Mouse (Mus musculus) neural tube, embryonic 10.5 days (tissue): ENCODE measurements around the gene Tmem256.
A peak's percentile ranks its signal among the peaks of the same experiment; 100 is the strongest.

Experiments used
- DNase-seq: peaks from one replicate; pipeline ENCODE4 v3.0.0-alpha.2; 2017; ENCODE audit warnings: low spot score; ENCODE audit errors: extremely low spot score

Gene Tmem256

GRCm38 (mm10) chr11:69837952-69838713 lies at the start of gene Tmem256:
TSS of gene Tmem256 (plus strand) at chr11:69838514.
- peak; percentile 95 for DNase-seq

GRCm38 (mm10) chr11:69789431-69789830 lies 48.9 kb upstream of the Tmem256 start:
- DNase-seq, result no peak

GRCm38 (mm10) chr11:69791420-69791819 lies 46.9 kb upstream of the Tmem256 start:
- no peak for DNase-seq

DNA sequence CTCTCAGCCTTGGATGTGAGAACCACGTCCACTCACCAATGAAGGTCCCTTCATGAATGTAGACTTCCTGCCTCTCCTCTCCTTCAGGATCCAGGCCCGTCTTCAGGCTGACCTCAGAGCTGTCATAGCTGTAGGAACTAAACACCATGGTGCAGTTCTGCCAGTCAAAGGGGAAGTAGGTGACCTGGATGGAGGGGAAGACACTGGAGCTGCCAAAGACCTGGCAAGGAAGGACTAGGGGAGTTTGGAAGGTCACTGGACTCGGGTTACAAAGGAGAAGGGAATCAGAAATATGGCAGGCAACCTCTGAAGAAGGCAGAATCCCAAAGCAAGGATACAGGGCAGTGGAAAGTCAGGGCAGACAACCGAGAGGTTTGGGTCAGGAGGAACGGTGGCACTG lies 44.9 kb upstream of the Tmem256 start:
- no peak for DNase-seq

GRCm38 (mm10) chr11:69795168-69795982 lies 42.9 kb upstream of the Tmem256 start, which contains the start of gene Chrnb1:
TSS of gene Chrnb1 (minus strand) at chr11:69795943.
- DNase-seq, result peak; percentile 85

- no peak for DNase-seq
Observed at GRCm38 (mm10) chr11:69795983-69796435, 42.3 kb upstream of the Tmem256 start.

- no peak for DNase-seq
Observed at GRCm38 (mm10) chr11:69797924-69798323, 40.4 kb upstream of the Tmem256 start.

GRCm38 (mm10) chr11:69799394-69800137 lies 38.7 kb upstream of the Tmem256 start:
- no peak for DNase-seq

GRCm38 (mm10) chr11:69800138-69800391 lies 38.2 kb upstream of the Tmem256 start:
- no peak for DNase-seq

DNA sequence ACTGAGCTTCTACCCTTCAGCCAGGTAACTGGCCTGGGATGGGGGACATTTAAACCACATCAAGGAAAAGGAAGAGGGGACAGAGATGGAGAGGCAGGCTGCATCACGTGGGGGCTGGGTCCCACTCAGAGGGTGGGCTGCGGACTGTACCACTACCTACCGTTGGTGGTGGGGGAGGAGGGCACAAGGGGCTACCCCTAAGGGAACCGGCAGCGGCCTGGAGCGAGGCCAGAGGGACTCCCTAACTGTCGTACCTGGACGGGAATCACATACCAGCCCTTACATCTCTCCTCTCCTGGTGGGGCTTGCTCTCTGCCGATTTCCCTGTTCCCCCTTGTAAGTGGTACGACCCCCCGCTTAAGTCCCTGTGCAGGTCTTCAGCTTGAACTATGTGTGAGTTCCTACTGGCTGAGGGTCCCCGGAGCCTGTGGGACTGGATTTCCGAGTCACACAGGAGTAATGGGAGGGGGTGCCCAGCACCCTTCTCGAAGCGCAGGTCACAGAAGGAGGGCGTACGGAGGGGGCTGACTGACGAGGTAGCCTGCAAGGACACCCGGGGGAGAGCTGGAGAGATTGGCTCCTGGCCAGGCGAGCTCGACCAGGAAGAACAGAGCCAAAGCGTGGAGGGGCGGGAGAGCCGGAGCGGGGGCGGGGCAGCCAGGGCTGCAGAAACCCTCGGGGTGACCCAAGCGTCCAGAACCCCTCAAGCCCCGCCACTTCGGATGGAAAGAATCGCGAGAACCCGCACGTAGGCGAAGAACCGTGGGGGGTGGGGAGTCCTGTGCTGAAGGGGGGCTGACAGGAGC lies 37.7 kb upstream of the Tmem256 start:
- DNase-seq, result peak; percentile 88

- peak; percentile 32 for DNase-seq
Observed at GRCm38 (mm10) chr11:69801379-69801977, 36.8 kb upstream of the Tmem256 start, which contains the start of gene Fgf11. TSS of gene Fgf11 (minus strand) at chr11:69801857.

DNA sequence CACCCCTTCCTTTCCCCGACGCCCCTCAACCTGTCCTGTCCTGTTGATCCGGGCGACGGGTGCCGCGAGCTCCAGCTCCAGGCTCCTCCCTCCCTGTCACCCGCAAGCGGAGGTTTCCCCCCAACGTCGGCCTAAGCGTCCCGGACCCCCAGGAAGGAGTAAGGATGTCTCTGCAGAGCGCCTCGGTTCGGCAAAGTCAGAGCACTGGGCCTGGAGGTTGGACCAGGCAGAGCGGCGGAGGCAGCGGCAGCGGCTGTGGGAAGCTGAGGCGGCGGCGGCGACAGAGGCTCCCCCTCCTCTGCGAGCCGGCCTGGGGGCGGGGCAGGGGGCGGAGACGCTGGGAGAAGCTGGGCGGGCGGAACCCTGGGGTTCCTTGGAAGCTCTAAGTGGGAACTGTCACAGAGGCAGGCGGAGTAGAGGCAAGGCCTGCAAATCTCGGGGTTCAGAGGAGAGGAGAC lies 35.6 kb upstream of the Tmem256 start:
- peak; percentile 77 for DNase-seq

- no peak for DNase-seq
Observed at GRCm38 (mm10) chr11:69803328-69803727, 35.0 kb upstream of the Tmem256 start.

DNA sequence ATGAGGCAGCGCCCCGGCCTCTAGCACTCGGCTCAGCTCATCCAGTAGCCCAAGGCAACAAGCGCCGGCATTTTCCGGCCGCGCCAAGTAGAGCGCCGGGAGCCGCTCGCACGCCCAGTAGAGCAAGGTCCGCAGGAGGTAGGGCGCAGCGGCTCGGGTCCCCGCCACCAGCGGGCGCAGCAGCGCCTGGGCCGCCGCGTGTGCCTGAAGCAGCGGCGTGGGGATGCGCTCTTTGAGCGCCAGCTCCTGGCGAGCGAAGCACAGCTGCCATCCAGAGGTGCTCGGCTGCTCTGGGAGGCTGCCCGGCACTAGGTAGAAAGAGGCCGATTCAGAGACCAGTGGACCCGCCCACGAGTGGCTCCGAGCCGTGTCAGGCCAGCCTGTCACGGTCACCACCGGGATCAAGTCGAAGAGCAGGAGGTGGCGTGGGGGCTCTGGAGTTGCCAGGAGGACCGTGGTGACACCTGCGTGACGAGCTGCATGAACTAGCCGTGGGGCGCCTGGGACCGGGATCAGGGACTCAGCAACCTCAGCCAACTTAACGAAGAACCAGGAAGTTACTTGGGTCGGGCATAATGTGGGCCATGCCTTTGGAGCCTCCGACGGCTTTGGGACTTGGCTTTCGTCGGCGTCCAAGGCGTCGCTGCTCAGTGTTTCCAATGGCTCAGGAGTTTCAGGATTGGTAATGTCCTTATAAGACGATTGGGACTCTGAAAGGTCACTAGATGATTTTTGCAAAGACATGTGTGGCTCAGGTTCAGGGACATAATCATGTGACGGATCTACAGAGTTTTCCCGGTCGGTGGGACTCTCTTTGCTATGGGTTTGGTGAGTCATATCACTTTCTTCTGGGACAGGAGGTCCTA lies 34.3 kb upstream of the Tmem256 start:
- peak; percentile 70 for DNase-seq

DNA sequence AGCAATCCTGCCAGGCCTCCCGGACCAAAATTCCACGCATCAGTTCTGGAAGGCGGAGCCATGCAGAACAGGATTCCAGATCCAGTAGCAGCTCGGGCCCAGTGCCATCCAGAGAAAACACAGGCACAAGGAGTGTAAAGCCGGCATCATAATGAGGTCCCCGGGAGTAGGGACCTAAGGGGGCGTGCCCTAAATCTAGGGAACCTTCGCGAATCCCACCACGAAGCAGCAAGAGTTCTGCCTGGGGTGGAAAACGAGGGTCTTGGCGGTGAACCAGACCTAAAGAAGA lies 33.7 kb upstream of the Tmem256 start:
- DNase-seq, result peak; percentile 30

GRCm38 (mm10) chr11:69804972-69805909 lies 33.1 kb upstream of the Tmem256 start, which contains the start of gene Tmem102:
TSS of gene Tmem102 (minus strand) at chr11:69805624.
- DNase-seq, result no peak

GRCm38 (mm10) chr11:69806378-69806777 lies 31.9 kb upstream of the Tmem256 start:
- no peak for DNase-seq

- DNase-seq, result no peak
Observed at GRCm38 (mm10) chr11:69807641-69808040, 30.7 kb upstream of the Tmem256 start.

DNA sequence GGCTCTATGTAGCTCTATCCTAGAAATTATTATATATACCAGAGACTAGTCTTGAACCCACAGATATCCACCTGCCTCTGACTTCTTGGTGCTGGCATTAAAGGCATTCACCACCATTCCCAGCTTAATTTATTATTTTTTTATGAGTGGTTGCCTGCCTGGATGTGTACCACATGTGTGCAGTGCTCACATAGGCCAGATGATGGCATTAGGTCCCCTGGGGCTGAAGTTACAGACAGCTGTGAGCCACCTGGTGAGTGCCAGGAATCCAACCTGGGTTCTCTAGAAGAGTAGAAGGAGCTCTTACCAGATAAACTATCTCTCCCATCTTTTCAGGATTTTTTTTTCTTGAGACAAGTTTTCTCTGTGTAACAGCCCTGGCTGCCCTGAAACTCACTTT lies 28.0 kb upstream of the Tmem256 start:
- DNase-seq, result no peak
